Mouse (Mus musculus): ENCODE results near the gene Osbp2.

Osbp2 gene

GRCm38 (mm10) chr11:3824138-3824537, 39.6 kb downstream of the Osbp2 start:
- DNase-seq (ENCODE audit: low spot score in 2 of 2), result no peak

- DNase-seq (ENCODE audit: low spot score in 2 of 2), result no peak
Observed at GRCm38 (mm10) chr11:3823378-3823777, 40.3 kb downstream of the Osbp2 start.

GRCm38 (mm10) chr11:3817986-3818758, 45.5 kb downstream of the Osbp2 start:
- no peak for DNase-seq (ENCODE audit: low spot score in 2 of 2)

- DNase-seq (ENCODE audit: low spot score in 2 of 2), result no peak
Observed at GRCm38 (mm10) chr11:3815951-3816350, 47.8 kb downstream of the Osbp2 start.

GRCm38 (mm10) chr11:3813340-3813739, 50.4 kb downstream of the Osbp2 start:
- DNase-seq (ENCODE audit: low spot score in 2 of 2), result no peak

GRCm38 (mm10) chr11:3808162-3808561, 55.5 kb downstream of the Osbp2 start:
- peak in 1 of 2 experiments; percentile 15 for DNase-seq (ENCODE audit: low spot score in 2 of 2)

- DNase-seq (ENCODE audit: low spot score in 2 of 2), result no peak
Observed at GRCm38 (mm10) chr11:3805362-3805761, 58.3 kb downstream of the Osbp2 start.

- DNase-seq (ENCODE audit: low spot score in 2 of 2), result no peak
Observed at GRCm38 (mm10) chr11:3804639-3805038, 59.1 kb downstream of the Osbp2 start.

- DNase-seq (ENCODE audit: low spot score in 2 of 2), result no peak
Observed at GRCm38 (mm10) chr11:3802057-3802456, 61.6 kb downstream of the Osbp2 start.

GRCm38 (mm10) chr11:3797631-3798215, 66.0 kb downstream of the Osbp2 start:
- DNase-seq (ENCODE audit: low spot score in 2 of 2), result no peak

GRCm38 (mm10) chr11:3790736-3791135, 73.0 kb downstream of the Osbp2 start:
- DNase-seq (ENCODE audit: low spot score in 2 of 2), result no peak

GRCm38 (mm10) chr11:3789919-3790318, 73.8 kb downstream of the Osbp2 start:
- DNase-seq (ENCODE audit: low spot score in 2 of 2), result no peak

- peak; percentile 27 to 70 for DNase-seq (ENCODE audit: low spot score in 2 of 2)
Observed at GRCm38 (mm10) chr11:3786564-3786963, 77.1 kb downstream of the Osbp2 start.

- no peak for DNase-seq (ENCODE audit: low spot score in 2 of 2)
Observed at GRCm38 (mm10) chr11:3775263-3775644, 88.4 kb downstream of the Osbp2 start.

- no peak for DNase-seq (ENCODE audit: low spot score in 2 of 2)
Observed at GRCm38 (mm10) chr11:3774463-3775262, 89.0 kb downstream of the Osbp2 start.

- DNase-seq (ENCODE audit: low spot score in 2 of 2), result no peak
Observed at GRCm38 (mm10) chr11:3773782-3774462, 89.8 kb downstream of the Osbp2 start.

GRCm38 (mm10) chr11:3773136-3773535, 90.6 kb downstream of the Osbp2 start:
- DNase-seq (ENCODE audit: low spot score in 2 of 2), result no peak

GRCm38 (mm10) chr11:3771348-3771747, 92.4 kb downstream of the Osbp2 start:
- no peak for DNase-seq (ENCODE audit: low spot score in 2 of 2)

GRCm38 (mm10) chr11:3767830-3768229, 95.9 kb downstream of the Osbp2 start:
- DNase-seq (ENCODE audit: low spot score in 2 of 2), result no peak

GRCm38 (mm10) chr11:3766964-3767363, 96.7 kb downstream of the Osbp2 start:
- no peak for DNase-seq (ENCODE audit: low spot score in 2 of 2)

- no peak for DNase-seq (ENCODE audit: low spot score in 2 of 2)
Observed at GRCm38 (mm10) chr11:3764352-3764751, 99.4 kb downstream of the Osbp2 start.

Data from heart, adult 9 months (tissue).